Mouse (Mus musculus): ENCODE data around the gene Mrps6. TPM values are rescaled to one million over a fixed set of nuclear protein-coding genes. Genes with fewer than 3 reads are reported as not detected.

Mrps6 gene
- polyA plus RNA-seq, 1 experiment: 64.8 TPM

GRCm38 (mm10) chr16:92117337-92118209 is 59.5 kb downstream of the Mrps6 start:
- no peak for DNase-seq (ENCODE audit: extremely low spot score in 1 of 2, low spot score in 1 of 2)

DNA sequence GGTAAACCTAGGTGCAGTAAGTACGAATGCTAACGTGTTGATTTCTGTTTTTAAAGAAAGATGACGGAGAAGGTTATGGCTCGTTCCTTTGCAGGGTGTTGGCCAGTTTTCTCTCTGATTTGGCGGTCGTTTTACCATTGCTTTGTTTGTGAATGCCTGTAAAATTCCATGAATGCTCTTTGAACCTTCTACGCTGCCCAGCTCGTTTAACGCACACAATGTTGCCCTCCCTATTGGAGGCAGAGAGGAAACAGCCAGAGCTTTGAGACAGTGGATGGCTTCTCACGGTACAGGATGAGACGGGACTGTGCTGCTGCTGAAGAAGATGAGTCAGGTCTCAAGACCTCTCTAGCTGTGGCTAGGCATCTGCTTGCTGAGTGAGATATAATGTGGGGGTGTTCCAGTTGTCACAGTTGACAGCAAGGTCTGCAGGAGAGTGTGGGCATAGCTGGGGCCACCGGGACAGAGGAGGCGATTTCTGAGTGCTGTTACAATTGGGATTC is 61.0 kb downstream of the Mrps6 start:
- no peak for DNase-seq (ENCODE audit: extremely low spot score in 1 of 2, low spot score in 1 of 2)

DNA sequence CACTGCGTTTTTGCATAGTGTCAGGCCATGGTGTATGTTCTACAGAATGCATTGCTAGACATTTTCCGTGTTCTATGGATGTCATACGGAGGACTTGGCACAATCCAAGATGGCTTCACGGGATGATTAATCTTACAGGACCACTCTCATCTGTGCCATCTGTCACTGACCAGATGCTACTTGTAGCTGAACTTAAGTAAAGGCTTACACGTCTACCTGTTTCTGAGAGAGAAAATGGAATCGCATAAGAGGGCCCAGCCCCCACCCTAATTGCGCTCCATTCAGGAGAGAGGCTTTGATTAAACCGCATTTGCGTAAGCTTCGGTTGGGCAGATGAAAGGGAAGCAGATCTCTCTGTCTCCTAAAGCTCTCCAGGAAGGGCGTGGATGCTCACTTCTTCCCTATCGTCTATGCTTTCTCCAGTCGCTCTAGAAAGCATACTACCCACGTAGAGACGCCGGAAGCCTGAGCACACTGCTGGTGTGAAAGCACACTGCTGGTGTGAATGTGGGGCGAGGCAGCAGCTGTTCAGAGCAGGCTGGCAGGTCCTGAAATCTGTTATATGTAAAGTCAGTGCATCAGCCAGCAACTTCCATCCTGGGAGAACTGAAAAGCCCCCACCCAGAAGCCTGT is 62.9 kb downstream of the Mrps6 start:
- DNase-seq (ENCODE audit: extremely low spot score in 1 of 2, low spot score in 1 of 2): peak in 1 of 2 experiments; percentile 59

- no peak for DNase-seq (ENCODE audit: extremely low spot score in 1 of 2, low spot score in 1 of 2)
Observed at GRCm38 (mm10) chr16:92127226-92127625, 69.2 kb downstream of the Mrps6 start.

DNA sequence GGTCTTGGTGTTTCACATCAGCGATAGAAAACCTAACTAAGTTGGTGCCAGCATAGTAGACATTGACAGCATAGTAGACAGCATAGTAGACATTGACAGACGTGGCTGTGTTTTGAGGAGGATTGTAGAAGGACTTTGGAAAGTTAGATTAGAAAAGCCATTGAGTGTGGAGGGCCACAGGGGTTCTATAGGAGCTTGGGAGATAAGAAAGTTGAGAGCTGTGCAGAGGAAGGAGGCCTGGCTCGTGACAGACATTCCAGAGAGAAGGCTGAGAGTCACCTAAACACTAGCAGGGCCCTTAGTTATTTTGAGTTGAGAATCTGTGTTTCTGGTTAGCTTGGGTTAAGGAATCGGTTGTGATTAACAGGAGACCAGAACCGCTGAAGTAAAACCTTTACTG is 69.6 kb downstream of the Mrps6 start:
- DNase-seq (ENCODE audit: extremely low spot score in 1 of 2, low spot score in 1 of 2): no peak

GRCm38 (mm10) chr16:92129843-92130242 is 71.8 kb downstream of the Mrps6 start:
- no peak for DNase-seq (ENCODE audit: extremely low spot score in 1 of 2, low spot score in 1 of 2)

DNA sequence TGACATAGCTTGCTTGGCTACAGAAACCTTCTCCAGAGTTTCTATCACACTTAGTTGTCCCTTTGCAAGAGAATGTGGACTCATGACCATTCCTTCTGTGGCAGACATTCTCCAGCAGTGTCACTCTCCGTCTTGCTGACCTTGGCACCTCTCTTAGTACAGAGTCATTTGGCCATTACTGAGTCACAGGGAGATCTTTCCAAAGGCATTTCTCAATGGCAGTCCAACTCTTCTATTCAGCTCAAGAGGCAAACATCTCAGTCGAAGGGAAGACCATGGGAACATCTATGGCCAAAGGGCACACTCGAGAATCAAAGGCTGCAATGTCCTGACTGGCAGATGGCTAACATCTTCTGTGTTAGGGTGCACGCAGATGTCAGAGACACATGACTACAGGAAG is 74.4 kb downstream of the Mrps6 start:
- DNase-seq (ENCODE audit: extremely low spot score in 1 of 2, low spot score in 1 of 2): no peak

DNA sequence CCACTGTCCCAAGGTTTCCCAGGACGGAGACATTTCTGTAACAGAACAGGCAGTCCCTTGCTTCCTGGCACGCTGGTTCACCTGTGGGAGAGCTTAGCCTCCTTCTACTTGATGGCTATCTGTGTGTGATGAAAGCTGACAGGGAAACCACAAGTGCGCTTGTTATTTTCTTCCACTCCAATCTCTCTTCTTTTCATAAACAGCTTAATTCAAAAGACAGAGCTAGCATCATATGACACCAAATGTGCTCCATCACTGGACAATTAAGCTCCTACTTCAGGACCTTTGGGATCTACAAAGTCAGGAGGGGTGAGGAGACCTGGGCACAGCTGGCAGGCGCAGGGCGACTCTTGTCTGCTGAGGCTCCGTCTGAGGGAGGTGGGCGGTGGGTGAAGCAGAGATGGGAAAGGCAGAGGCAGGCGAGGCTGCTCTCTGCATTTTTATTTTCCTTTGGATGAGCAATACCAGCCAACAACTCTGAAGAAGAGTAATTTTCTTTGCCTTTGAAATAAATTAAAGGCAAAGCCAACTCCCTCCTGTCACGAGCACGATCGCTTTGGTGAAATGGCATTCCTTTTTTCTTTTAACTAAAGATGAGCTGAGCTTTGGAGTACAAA is 76.2 kb downstream of the Mrps6 start:
- DNase-seq (ENCODE audit: extremely low spot score in 1 of 2, low spot score in 1 of 2): peak in 1 of 2 experiments; percentile 61

- no peak for DNase-seq (ENCODE audit: extremely low spot score in 1 of 2, low spot score in 1 of 2)
Observed at GRCm38 (mm10) chr16:92136275-92136674, 78.2 kb downstream of the Mrps6 start.

- no peak for DNase-seq (ENCODE audit: extremely low spot score in 1 of 2, low spot score in 1 of 2)
Observed at GRCm38 (mm10) chr16:92139386-92140261, 81.6 kb downstream of the Mrps6 start.

- no peak for DNase-seq (ENCODE audit: extremely low spot score in 1 of 2, low spot score in 1 of 2)
Observed at GRCm38 (mm10) chr16:92140328-92140727, 82.3 kb downstream of the Mrps6 start.

GRCm38 (mm10) chr16:92141021-92141420 is 83.0 kb downstream of the Mrps6 start:
- DNase-seq (ENCODE audit: extremely low spot score in 1 of 2, low spot score in 1 of 2): no peak

GRCm38 (mm10) chr16:92142426-92143012 is 84.4 kb downstream of the Mrps6 start:
- no peak for DNase-seq (ENCODE audit: extremely low spot score in 1 of 2, low spot score in 1 of 2)

DNA sequence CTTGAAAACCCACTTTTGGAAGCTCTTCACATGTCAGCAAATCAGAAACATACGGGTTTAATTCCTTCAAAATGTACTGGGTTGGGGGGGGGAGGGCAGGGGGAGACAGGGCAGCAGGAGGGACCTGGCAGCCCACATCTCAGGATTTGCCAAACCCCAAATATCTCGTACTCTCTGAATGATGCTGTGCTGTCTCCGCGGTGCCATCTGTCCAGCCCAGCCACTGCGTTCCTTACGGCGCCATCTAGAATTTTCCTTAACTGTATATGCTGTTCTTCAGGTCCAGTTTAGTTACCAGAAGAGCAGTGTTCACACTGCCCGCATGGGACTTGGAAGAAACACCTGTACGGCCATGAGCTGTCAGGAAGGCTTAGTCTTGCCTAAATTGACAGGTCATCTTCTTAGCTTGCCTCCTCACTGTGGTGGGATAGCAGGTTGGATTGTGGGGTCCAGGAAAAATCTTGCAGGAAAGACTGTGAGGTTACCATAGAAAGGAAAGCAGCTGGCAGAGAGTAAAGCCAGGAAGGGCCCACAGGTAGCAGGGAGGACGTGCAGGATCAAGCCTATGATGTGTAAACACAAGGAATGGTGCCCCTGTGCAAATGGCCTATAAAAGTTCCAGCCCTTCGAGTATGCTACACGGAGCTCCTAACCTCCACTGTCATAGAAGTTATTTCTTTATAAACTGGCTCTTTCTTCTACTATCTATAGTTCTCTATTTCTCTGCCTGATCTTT is 89.7 kb downstream of the Mrps6 start:
- no peak for DNase-seq (ENCODE audit: extremely low spot score in 1 of 2, low spot score in 1 of 2)

- no peak for DNase-seq (ENCODE audit: extremely low spot score in 1 of 2, low spot score in 1 of 2)
Observed at GRCm38 (mm10) chr16:92148367-92148728, 90.3 kb downstream of the Mrps6 start.

DNA sequence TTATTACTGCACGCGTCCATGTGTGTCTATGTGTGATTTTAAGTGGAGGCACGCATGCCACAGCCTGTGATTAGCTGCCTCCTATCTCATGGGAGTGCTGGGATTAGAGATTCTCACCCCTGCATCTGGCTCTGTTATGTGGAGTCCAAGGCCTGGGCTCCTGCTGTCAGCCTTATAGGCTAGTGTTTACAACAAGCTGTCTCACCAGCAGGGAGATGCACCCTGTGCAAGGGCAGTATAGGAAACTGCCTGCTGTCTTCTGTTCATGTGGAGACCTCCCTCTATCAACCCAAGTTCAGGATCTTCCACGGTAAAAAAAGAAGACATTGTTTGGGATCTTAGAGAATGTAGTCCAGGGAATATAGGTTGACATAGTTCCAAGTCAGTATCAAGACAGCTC is 92.9 kb downstream of the Mrps6 start:
- no peak for DNase-seq (ENCODE audit: extremely low spot score in 1 of 2, low spot score in 1 of 2)

DNA sequence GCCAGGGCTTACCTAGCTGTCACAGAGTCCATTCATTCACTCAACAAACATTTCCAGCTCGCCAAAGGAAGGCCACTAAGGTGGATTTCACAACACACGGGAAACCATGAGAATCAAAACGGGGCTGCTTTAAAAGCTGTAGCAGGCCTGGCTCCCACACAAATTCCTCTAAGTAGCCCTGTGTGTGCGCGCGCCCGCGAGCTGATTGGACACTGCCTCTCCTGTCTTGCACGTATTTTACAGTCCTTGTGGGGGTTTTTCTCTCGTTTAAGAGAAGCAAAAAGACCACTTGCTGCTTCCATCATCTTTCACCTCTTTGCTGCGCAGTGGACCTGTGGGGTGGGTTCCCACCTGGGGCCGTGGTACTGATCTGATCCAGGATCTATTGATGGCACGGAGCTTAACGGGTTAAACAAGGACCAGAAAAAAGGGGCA is 100.0 kb downstream of the Mrps6 start:
- peak; percentile 26 to 57 for DNase-seq (ENCODE audit: extremely low spot score in 1 of 2, low spot score in 1 of 2)

- peak; percentile 54 to 76 for DNase-seq (ENCODE audit: extremely low spot score in 1 of 2, low spot score in 1 of 2)
Observed at GRCm38 (mm10) chr16:92158461-92159091, 100.5 kb downstream of the Mrps6 start.

DNA sequence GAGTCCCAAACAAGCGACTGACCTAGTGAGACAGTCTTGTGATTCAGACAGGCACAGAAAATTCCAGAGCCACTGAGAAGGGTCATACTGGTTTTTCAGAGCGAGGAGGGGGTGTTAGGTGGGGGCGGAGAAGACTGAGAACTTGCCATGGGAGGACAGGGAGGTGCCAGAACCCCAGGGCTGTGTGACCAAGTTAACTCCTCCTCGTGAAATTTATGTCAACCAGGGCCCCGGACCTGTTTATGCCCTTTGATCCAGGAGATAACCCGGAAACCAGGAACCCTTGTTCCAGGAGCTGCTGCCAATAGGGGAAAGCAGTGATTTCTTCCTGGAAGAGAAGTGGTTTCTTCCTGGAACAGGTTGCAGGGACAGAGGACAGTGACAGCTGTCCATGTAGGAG is 101.0 kb downstream of the Mrps6 start:
- no peak for DNase-seq (ENCODE audit: extremely low spot score in 1 of 2, low spot score in 1 of 2)

Data from frontal cortex, adult 2 months (tissue).